In genomic region chr6:15726422-15726821, GRCm38 (mm10) we compare ENCODE assay signal across 24 mouse cellular contexts. TPM values are rescaled to one million over a fixed set of nuclear protein-coding genes. Genes with fewer than 3 reads are reported as not detected.
DNase-seq lines count a peak whose midpoint lies in the region; ATAC-seq and TF ChIP-seq lines count a peak whose summit lies in the region.
"Had no signal": no experiment of that assay in that cellular context is flagged by ENCODE, and none has a peak within 500 bp of the region (broad histone marks: within the 10 kb centered on the region; RNA-seq: fewer than 3 reads in every experiment).

No protein-coding gene starts in this region.

- no peak for ATAC-seq in limb, embryonic 11.5 days (ENCODE audit: insufficient number of reproducible peaks, low FRiP score, low TSS enrichment, low read depth)
- ATAC-seq in hindbrain, embryonic 16.5 days, result no peak
- ATAC-seq in hindbrain, postnatal 0 days, result no peak
- ATAC-seq: forebrain, embryonic 15.5 days had no signal

- H3K79me3 ChIP-seq in C2C12 (ENCODE audit: low read depth), result peaks cover 50% of the 10 kb centered on the region

- no peak overlapping the region for H3K4me2 ChIP-seq in limb, embryonic 11.5 days (ENCODE audit: low read depth, severe bottlenecking)
- H3K4me2 ChIP-seq in hindbrain, embryonic 16.5 days (ENCODE audit: low read length), result no peak overlapping the region
- no peak overlapping the region for H3K4me2 ChIP-seq in hindbrain, postnatal 0 days (ENCODE audit: low read depth, low read length)
- H3K4me2 ChIP-seq: embryonic facial prominence, embryonic 12.5 days; forebrain, embryonic 15.5 days; heart, embryonic 13.5 days; hindbrain, embryonic 15.5 days; neural tube, embryonic 12.5 days had no signal

- 91% methylated on average over 6 of the region's 6 CpGs for WGBS in limb, embryonic 11.5 days
- WGBS in limb, embryonic 10.5 days, result 96% methylated on average over 6 of the region's 6 CpGs
- 90% methylated on average over 6 of the region's 6 CpGs for WGBS in hindbrain, embryonic 16.5 days
- WGBS in hindbrain, postnatal 0 days, result 82% methylated on average over 6 of the region's 6 CpGs

- H3K27me3 ChIP-seq in limb, embryonic 11.5 days (ENCODE audit: control insufficient read depth, insufficient read depth, low read length), result no peaks in the 10 kb centered on the region
- no peaks in the 10 kb centered on the region for H3K27me3 ChIP-seq in limb, embryonic 10.5 days (ENCODE audit: low read depth, poor library complexity, severe bottlenecking)
- H3K27me3 ChIP-seq in C2C12 (ENCODE audit: control insufficient read depth, insufficient read depth, insufficient read length), result no peaks in the 10 kb centered on the region
- no peaks in the 10 kb centered on the region; the same call in 1 of the 2 replicates for H3K27me3 ChIP-seq in hindbrain, embryonic 16.5 days (replicated peaks; ENCODE audit: control insufficient read depth, insufficient read depth, low read length)
- H3K27me3 ChIP-seq in hindbrain, postnatal 0 days (ENCODE audit: insufficient read depth, low read length), result no peaks in the 10 kb centered on the region
- H3K27me3 ChIP-seq: CH12.LX; embryonic facial prominence, embryonic 12.5 days; forebrain, embryonic 15.5 days; heart, embryonic 13.5 days; hindbrain, embryonic 15.5 days; neural tube, embryonic 12.5 days had no signal

- DNase-seq in limb, embryonic 11.5 days (ENCODE audit: low spot score), result peak; percentile 2
- DNase-seq in limb, embryonic 10.5 days (ENCODE audit: low spot score), result no peak
- DNase-seq in R1 (ENCODE audit: low read depth, low spot score), result peak; percentile 22
- DNase-seq in induced T-regulatory cell, adult 2 months (ENCODE audit: low read depth), result peak; percentile 37
- DNase-seq in hindbrain, postnatal 0 days (ENCODE audit: low spot score), result no peak
- DNase-seq in urinary bladder, postnatal 4 days (ENCODE audit: low spot score in 2 of 2), result no peak
- DNase-seq: cerebellum, adult 9-10 months; gastrocnemius, postnatal 25 days; heart, postnatal 36 days; kidney, adult 8-10 months; lung, adult 18-20 months; lung, postnatal 36 days; right cerebral cortex, postnatal 4 days; thymus, postnatal 14 days had no signal

- no peak overlapping the region for H3K27ac ChIP-seq in limb, embryonic 11.5 days (replicated peaks; ENCODE audit: low read depth, low read length)
- H3K27ac ChIP-seq in limb, embryonic 10.5 days, result no peak overlapping the region
- H3K27ac ChIP-seq in hindbrain, embryonic 16.5 days (ENCODE audit: low read depth, low read length), result no peak overlapping the region
- H3K27ac ChIP-seq in hindbrain, postnatal 0 days, result no peak overlapping the region
- H3K27ac ChIP-seq: embryonic facial prominence, embryonic 12.5 days; forebrain, embryonic 15.5 days; heart, embryonic 13.5 days; hindbrain, embryonic 15.5 days; midbrain, embryonic 10.5 days; neural tube, embryonic 12.5 days had no signal

- no peak for TF ChIP-seq CTCF in C2C12 (IDR thresholded peaks at IDR 0.05; ENCODE audit: control insufficient read depth, insufficient read depth, insufficient read length)
- TF ChIP-seq CTCF in hindbrain, postnatal 0 days (IDR thresholded peaks at IDR 0.05; ENCODE audit: low read depth), result no peak

- peaks cover 93% of the 10 kb centered on the region for H3K79me2 ChIP-seq in C2C12 (ENCODE audit: control insufficient read depth, insufficient read depth)

- H3K9ac ChIP-seq in limb, embryonic 11.5 days (ENCODE audit: low read length), result no peak overlapping the region
- H3K9ac ChIP-seq in hindbrain, embryonic 16.5 days (ENCODE audit: low read depth, low read length), result no peak overlapping the region
- H3K9ac ChIP-seq in hindbrain, postnatal 0 days (replicated peaks; ENCODE audit: low read length), result no peak overlapping the region
- H3K9ac ChIP-seq: embryonic facial prominence, embryonic 12.5 days; forebrain, embryonic 15.5 days; heart, embryonic 13.5 days; hindbrain, embryonic 15.5 days; neural tube, embryonic 12.5 days had no signal

- H3K36me3 ChIP-seq in limb, embryonic 11.5 days (ENCODE audit: control insufficient read depth, insufficient read depth, low read length), result no peaks in the 10 kb centered on the region
- no peaks in the 10 kb centered on the region for H3K36me3 ChIP-seq in limb, embryonic 10.5 days
- peaks cover 11% of the 10 kb centered on the region for H3K36me3 ChIP-seq in C2C12 (ENCODE audit: control insufficient read depth, insufficient read depth)
- no peaks in the 10 kb centered on the region for H3K36me3 ChIP-seq in hindbrain, embryonic 16.5 days (ENCODE audit: control insufficient read depth, insufficient read depth, low read length)
- no peaks in the 10 kb centered on the region for H3K36me3 ChIP-seq in hindbrain, postnatal 0 days (ENCODE audit: insufficient read depth, low read length)
- H3K36me3 ChIP-seq: embryonic facial prominence, embryonic 12.5 days; forebrain, embryonic 15.5 days; hindbrain, embryonic 15.5 days; midbrain, embryonic 10.5 days; neural tube, embryonic 12.5 days had no signal

- no peak overlapping the region for H3K4me3 ChIP-seq in limb, embryonic 11.5 days (ENCODE audit: low read depth, low read length)
- no peak overlapping the region for H3K4me3 ChIP-seq in limb, embryonic 10.5 days
- no peak overlapping the region for H3K4me3 ChIP-seq in C2C12 (ENCODE audit: insufficient read depth, poor library complexity, severe bottlenecking)
- H3K4me3 ChIP-seq in hindbrain, embryonic 16.5 days (ENCODE audit: low read length), result no peak overlapping the region
- H3K4me3 ChIP-seq in hindbrain, postnatal 0 days (ENCODE audit: low read length), result no peak overlapping the region
- H3K4me3 ChIP-seq: embryonic facial prominence, embryonic 12.5 days; forebrain, embryonic 15.5 days; heart, embryonic 13.5 days; hindbrain, embryonic 15.5 days; midbrain, embryonic 10.5 days; neural tube, embryonic 12.5 days had no signal

- no peaks in the 10 kb centered on the region for H3K9me3 ChIP-seq in limb, embryonic 11.5 days (ENCODE audit: control insufficient read depth, low read length)
- no peaks in the 10 kb centered on the region for H3K9me3 ChIP-seq in limb, embryonic 10.5 days (replicated peaks)
- no peaks in the 10 kb centered on the region for H3K9me3 ChIP-seq in hindbrain, embryonic 16.5 days (ENCODE audit: control insufficient read depth, low read length)
- no peaks in the 10 kb centered on the region for H3K9me3 ChIP-seq in hindbrain, postnatal 0 days (ENCODE audit: low read length)
- H3K9me3 ChIP-seq: embryonic facial prominence, embryonic 12.5 days; forebrain, embryonic 15.5 days; heart, embryonic 13.5 days; hindbrain, embryonic 15.5 days; midbrain, embryonic 10.5 days; neural tube, embryonic 12.5 days had no signal

- H3K4me1 ChIP-seq in limb, embryonic 11.5 days (ENCODE audit: control insufficient read depth, insufficient read depth, low read length), result no peaks in the 10 kb centered on the region
- peaks cover 12% of the 10 kb centered on the region for H3K4me1 ChIP-seq in limb, embryonic 10.5 days
- H3K4me1 ChIP-seq in hindbrain, embryonic 16.5 days (ENCODE audit: control insufficient read depth, insufficient read depth, low read depth, low read length), result peaks cover under 1% of the 10 kb centered on the region
- no peaks in the 10 kb centered on the region for H3K4me1 ChIP-seq in hindbrain, postnatal 0 days (ENCODE audit: insufficient read depth, low read length)

- no peak overlapping the region for H3ac ChIP-seq in C2C12 (ENCODE audit: control insufficient read depth, insufficient read length, low read depth)

TF ChIP-seq in C2C12, 6 proteins besides CTCF, POLR2A, EP300 and RAD21:
- TF ChIP-seq CEBPB (IDR thresholded peaks at IDR 0.05; ENCODE audit: low read depth) (no peak), FOSL1 (IDR thresholded peaks at IDR 0.05; ENCODE audit: insufficient read depth, low read length, poor library complexity, severe bottlenecking) (peak; percentile 58)

RNA-seq across cellular contexts. Expression of gene Mdfic, which starts 6.0 kb away (rescaled TPM):
- 5.1 and 6.5 TPM in 2 replicates for polyA plus RNA-seq in limb, embryonic 11.5 days (2014; fragmentation: Nextera tagmentation; extraction: Ambion mirVana)
- 3.8 and 3.9 TPM in 2 replicates for polyA plus RNA-seq in limb, embryonic 10.5 days (2016; fragmentation: Nextera tagmentation; extraction: Ambion mirVana)
- polyA plus RNA-seq in C2C12 (2012; fragmentation: generic; extraction: Trizol), result 17.6 TPM
- 1.2 and 2.0 TPM in 2 replicates for polyA plus RNA-seq in hindbrain, embryonic 16.5 days (2015; fragmentation: Nextera tagmentation; extraction: Ambion mirVana)
- total RNA-seq in hindbrain, postnatal 0 days (2014; rRNA removed), result 4.2 and 8.6 TPM in 2 replicates
- 0.81 and 1.4 TPM in 2 replicates for polyA plus RNA-seq in hindbrain, postnatal 0 days (2015; fragmentation: Nextera tagmentation; extraction: Ambion mirVana)
- total RNA-seq: MEL had no signal

Comparison
In these comparisons a context has a peak if more than half of its experiments do, and no peak if none do; other contexts are left out.
1. DNase-seq: peak in limb, embryonic 11.5 days (single experiment), R1 (single experiment) and induced T-regulatory cell, adult 2 months (single experiment); none in limb, embryonic 10.5 days (single experiment), hindbrain, postnatal 0 days (single experiment) and urinary bladder, postnatal 4 days (0 of 2).